Mouse (Mus musculus) frontal cortex, postnatal 25 days (tissue): ENCODE results near the gene Spo11.

Experiments used
- DNase-seq, 2 experiments: peaks; one replicate each; pipeline ENCODE4 v3.0.0; 2022; ENCODE audit warnings: low spot score in 2 of 2

Spo11 gene

DNA sequence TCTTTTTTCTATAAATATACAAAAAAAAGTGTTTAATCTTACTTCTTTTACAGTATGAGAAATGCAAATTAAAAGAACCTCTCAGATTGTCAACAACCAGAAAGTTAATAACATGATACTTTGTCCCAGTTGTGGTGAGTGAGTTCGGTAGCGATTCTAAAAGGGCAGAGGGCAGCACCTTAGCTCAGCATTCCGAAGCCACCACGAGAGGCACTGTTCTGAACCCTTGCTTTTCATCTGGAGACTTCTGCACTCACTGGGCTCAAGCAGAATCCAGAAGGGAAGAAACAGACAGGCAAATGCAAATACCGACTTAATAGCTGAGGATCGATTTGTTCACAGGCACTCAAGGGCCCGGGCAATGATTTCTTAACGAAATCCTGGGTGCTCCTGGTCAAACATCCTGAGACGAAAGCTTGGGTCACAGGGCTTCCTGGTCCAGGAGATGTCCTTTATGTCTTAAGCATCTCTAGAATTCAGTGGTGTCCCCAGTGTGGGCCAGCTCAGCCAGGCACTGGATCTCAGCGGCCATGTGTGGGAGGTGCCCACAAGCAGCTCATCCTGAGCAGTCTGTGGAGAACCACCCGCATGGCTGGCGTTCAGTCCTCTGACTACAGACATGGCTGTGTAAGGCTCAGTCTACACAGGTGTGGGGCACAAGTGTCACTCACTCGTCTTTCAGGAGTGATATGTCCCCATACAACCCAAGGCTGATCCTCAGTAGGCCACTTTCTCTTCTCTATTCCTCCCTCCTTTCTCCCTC is 18.3 kb upstream of the Spo11 start:
- DNase-seq: no peak

DNA sequence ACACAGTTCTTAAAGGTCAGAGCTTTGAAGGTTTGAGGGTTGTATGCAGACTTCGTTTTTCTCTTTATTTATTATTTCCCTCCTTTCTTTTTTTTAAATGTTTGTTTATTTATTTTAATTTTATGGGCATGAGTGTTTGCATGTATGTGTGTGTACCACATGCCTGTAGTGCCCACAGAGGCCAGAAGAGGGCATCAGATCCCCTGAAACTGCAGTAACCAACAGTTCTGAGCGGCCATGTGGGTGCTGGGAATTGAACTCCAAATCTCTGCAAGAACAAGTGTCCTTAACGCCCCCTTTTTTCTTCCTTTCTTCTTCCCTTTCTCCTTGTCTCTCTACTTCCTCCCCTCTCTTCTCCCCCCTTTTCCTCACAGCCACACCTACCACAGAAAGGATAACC is 17.1 kb upstream of the Spo11 start:
- no peak for DNase-seq

DNA sequence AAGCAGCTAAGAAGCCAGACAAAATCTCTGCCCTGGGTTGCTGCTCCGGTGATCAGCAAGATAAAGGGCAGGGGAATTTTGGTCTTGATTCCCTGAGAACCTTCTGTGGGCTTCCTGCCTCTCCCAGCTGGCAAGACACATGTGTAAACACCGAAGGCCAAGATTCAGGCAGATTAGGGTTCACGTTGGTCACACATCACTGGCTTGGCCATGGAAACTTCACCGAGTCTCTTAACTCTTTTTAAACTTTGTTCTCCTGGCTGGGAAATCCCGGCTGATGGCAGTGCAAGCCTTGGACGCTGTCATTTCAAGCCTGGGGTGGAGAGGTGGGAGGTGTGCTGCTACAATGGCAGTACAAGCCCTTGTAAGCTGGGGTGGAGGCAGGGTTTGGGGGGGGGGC is 16.3 kb upstream of the Spo11 start:
- no peak for DNase-seq

DNA sequence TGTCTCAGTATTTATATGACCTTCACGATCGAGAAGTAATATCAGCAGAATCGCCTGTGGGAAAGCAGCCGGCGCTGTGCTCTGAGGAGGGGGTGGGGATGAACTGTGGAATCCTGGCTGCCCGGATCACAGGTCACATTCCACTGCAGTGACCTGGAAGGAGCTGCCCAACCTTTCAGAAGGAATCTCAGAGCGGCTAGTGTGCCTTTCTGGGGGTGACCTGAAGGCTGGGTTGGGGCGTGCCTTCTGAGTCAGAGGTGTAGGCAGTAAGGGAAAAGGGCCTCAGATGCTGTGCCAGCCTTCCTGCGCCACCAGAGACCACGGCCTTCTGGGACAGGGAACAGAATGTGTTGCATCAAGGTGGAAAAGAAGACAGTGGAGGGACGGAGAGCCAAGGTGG is 12.3 kb upstream of the Spo11 start:
- no peak for DNase-seq

DNA sequence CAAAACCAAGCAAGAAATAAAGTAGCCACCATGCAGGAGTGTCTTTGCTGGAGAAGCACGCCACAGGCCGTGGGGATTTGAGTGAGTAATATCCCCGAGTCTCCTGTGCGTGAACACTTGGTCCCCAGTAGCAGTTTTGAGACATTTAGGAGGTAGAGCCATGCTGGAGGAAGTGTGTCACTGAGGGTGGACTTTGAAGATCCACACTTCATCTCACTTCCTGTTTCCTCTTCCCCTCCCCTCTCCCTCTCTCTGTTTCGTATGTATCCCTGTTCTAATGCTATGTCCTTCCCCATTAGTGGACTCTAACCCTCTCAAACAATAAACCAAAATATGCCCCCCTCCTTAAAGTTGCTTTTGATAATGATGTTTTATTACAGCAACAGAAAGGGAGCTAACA is 11.0 kb upstream of the Spo11 start:
- DNase-seq: no peak

DNA sequence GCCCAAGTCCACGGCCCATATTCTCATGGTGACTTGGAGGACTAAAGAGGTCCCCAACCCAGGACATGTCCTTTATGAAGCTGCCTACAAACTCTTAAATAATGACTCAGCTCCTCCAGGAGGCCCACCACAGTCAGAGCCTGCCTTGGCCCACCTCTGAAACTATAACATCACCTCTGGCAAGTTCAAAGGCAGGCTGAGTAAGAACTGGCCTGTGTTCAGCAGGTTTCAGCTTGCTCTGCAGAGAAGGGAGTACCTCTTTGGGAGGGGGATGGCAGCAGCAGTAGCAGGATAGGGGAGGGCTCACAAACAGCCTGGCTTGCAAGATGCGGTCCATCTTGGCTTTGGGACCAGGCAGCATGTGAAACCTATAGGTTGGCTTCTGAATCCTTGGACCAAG is 5.6 kb upstream of the Spo11 start:
- no peak for DNase-seq

DNA sequence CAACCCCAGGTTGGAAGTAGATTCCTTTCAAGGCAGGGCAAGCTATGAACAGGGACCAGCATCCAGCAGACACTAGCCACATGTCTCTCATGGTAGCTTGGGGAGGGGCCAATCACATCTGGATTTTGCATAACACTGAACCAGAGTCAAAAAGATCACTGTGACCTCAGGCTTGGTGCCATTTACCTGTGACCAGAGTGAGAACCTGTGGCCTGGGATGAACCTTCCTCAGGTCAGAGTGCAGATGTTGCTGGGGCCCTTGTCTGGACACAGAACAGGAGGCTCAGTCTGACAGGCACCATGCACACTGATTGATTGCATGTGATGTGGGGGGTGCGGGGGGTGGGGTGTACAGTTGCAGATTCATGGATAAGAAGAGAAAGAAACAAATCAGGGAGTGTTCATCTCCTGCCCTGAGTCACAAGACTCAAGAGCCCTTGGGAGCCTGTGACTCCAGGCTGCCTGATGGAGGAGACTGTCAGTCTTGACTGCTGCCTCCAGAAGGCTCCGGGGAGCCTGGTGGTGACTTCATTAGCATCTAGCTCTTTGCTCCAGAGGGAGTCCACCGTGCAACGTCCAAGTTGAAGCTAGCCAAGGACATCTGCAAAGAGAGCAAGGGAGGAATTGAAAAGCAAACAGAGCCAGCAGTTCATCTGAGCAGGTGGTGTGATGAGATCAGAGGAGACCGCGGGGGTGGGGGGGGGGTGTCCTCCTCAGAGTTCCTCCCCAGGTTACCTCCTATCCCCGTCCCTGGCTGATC is 3.5 kb upstream of the Spo11 start:
- DNase-seq: no peak

DNA sequence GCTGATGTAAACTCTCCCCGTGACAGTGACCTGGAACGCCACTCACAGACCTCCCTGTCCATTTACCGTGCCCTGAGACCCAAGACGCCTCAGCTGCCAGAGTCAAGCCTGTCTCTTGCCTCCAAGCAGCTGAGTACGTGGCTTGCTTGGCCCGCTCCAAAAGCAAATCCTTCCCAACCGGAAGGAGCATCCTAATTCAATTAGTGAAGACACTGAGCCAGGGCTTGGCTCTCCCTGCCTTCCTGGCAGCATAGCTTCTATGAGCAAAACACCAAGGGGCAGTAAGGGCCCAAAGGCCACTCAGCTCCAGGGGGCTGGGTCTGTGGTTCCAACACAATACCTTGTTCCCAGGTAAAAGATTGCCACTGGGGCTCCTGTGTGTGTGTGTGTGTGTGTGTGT is 2.8 kb upstream of the Spo11 start:
- no peak for DNase-seq

DNA sequence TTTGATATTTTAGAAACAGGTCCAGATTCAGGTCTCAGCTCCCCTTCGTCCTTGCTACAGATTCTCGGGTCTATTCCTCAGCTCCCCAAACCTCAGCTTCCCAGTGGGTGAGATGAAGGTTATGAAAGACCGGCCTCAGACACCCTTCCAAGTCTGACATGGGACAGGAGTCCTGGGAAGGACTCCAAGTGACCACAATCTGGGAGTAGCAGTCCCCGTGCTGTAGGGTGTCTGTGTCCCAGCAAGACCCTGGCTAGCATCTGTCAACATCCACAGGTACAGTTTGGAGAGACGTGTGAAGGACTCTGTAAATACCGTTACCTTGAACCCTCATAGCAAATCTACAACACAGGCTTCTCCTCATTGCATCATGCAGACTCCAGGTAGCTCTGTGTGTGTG is 2.3 kb upstream of the Spo11 start:
- DNase-seq: no peak

DNA sequence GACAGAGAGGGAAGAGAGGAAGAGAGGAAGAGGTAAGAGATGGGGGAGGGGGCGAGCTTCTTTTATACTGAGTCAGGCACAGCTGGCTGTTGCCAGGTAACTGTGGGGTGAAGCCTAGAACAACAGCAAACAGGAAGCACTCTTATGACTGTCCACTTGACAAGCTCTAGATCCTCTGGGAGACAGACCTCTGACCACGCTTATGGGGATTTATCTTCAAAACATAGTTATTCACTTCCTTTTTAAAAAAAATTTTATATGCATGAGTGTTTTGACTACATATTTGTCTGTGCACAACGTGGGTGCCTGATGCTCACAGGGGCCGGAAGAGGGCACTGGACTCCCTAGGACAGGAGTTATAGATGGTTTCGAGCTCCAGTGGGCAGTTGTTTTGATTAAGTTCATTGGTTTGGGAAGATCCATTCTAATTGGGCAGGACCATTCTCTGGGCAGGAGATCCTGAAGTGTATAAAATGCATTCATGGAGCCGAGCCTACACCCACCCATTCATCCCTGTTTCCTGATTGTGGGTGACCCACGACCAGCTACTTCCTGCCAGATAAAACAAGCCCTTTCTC is 750 bp upstream of the Spo11 start:
- no peak for DNase-seq

DNA sequence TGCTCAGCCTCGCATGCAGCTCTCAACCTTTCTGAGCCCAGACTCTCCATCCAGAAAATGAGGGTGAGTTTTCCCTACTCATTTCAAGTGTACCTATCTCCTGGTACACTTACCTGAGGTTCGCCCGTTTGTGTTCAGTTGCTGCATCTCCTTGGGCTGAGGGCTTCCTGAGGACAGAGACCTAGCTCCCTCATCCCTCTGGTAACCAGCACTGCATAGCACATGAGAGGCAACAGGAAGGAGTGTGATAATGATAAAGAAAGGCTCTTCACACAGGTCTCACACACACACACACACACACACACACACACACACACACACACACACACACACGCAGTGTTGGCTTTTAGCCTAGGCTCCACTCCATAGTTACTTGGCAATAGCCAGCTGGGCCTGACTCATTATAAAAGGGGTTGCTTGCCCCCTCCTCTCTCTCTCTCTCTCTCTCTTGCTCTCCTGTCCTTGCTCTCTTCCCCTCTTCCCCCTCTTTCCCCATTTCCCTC is 682 bp downstream of the Spo11 start:
- no peak for DNase-seq

DNA sequence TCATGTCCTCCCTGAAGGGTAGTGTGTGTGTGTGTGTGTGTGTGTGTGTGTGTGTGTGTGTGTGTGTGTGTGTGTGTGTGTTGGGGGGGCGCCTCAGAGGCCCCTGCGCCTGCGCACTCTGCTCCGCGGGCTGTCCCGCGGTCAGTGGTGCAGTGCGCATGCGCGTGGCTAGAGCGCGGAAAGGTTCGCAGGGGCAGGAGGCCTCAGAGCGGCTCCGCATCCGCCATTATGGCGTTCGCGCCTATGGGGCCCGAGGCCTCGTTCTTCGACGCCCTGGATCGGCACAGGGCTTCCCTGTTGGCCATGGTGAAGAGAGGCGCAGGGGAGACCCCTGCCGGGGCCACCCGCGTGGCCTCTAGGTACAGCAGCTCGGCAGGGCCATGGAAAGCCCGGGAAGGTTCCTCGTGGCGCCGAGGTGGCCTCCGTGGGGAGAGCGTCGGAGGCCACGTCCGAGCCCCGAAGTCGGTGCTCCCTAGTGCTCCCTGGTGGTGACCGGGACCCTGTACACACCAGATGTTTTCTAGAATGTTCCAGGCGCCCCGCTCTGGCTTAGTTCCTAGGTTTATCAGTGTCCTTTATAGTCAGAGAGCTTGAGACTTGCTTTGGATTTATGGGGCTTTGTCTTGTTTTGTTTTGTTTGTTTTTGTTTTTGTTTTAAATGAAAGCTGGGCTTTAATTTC is 2.3 kb downstream of the Spo11 start:
- no peak for DNase-seq

DNA sequence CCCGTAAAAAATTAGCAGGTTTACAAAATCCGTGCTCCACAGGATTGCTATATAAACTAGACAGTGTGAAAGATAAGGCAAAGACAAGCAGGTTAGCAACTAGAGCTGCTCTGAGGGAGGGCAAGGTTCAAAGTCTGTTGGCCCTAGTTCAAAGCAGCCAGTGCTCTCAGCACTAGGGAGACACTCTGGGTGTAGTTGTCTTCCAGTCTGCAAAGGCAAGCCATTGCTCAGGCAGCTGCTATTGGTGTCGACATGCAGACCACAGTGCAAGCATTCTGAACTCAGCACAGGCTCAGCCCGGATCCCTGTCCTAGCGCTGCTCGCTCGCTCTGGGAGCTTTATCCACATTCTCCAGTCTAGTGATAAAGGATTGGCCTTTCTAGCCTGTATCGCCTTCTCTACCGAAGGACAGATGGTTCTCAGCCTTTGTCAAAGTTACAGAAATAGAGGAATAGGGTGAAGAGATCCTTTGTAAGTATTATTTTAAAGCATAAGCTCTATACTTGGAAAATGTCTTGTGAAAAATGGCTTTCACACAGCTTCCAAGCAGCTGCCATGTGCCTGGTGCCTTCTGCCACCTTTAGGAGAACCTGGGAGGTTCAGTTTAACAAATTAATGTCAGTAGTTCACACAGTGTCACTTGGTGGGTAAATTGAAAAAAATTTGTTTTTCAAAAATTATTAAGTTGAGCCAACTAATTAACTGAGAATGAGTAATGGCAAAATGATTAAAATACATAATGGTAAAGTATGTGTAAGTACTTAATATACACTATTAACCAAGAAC is 5.5 kb downstream of the Spo11 start:
- no peak for DNase-seq

DNA sequence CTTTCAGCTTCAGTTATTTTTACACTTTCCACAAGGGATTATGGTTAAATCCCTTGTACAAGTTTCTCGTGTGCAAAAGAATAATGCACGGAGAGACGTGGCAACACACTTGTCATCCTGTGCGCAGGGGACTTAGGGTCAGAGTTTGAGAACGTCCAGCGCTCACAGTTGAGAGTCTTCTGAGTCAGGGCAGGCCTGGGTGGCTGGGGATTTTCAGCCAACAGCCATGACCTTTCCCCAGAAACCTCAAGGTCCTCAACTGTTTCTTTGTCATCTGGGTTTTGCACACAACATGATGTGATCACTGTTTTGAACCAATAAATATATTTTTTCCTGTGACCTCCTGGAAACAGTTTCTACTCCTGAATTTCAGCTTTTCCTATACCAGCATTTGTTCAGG is 12.7 kb downstream of the Spo11 start:
- no peak for DNase-seq

DNA sequence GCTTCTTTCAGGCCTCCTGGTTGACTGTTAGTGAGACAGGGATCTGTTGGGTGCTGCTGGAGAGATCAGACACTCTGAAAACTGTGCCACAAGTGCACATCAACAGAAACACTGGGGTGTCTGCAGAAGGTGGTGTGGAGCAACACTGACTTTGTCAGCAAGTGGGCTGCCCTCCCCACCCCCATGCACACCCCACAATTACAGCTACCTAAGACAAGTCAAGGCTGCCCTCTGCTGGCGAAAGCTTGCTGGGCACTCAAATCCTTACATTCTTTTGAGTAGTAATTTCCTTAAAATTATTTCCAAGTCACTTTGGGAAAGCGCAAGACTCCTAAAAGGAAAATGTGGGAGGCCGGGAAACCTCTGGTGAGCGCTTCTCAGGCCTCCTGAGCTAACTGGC is 18.7 kb downstream of the Spo11 start:
- peak; percentile 71 to 85 for DNase-seq

DNA sequence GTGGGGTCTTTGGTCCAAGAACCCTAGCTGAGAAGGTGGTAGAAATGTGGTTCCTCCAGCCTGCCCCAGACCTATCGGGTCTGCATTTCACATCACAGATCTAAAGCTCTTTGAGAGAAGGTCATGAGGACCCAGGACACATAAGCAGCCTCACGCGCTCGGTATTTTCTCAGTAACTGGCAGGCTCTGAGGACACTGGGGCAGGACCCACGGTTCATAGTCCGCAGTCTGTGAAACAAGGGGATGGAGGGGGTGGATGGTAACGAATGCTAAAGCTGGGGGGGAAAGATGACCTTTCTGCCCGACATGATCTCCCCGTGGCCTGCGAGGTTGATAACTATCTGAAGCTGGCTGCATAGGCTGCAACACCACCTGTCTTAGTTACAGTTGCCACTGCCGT is 20.2 kb downstream of the Spo11 start:
- no peak for DNase-seq

DNA sequence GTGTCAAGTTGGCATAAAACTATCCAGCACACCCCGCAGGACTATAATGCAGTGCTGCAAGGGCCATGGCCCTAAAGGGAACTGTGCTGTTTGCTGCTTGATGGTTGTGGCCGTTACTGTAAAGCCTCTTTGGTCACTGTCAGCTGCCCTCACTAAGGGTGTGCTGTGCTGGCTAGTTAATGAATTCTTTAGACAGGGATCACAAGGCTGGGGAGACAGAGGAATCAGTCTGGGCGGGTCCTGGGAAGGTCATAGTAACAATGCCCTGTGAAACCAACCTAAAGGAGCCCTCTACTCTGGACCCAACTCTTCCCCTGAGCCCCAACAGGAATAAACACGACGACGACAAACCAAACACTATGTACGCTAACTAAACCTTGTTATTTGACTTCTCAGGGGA is 21.0 kb downstream of the Spo11 start:
- no peak for DNase-seq

DNA sequence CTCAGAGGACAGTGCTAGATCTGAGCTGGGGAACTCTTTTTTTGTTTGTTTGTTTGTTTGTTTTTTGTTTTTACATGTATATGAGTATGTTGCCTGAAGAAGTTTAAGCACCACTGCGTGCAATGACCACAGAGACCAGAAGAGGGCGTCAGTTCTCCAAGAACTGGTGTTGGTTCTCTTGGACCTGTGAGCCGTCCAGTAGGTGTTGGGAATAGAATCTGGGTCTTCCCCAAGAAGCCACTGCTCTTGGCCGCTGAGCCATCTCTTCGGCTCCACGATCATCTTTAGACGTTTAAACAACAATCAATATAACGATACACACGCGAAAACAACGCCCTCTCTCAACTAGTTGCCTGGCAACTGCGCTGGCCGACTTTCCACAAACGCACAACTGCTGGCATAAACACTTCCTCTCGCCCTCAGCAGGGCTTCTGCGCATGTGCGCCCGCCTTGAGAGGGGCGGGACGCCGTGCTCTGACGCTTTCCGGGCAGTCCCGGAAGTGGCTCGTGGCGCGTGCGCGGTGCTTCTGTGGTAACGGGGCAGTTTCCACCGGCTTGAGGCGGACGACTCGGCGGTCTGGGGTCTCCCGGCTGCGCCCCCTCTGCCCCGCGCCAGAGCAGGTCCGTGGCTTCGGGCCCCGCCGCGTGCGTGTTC is 22.3 kb downstream of the Spo11 start, which contains the start of gene Rae1:
Gene Rae1 (plus strand): TSS at position 488 of the 655 bp plus-strand sequence.
- peak; percentile 96 to 98 for DNase-seq

DNA sequence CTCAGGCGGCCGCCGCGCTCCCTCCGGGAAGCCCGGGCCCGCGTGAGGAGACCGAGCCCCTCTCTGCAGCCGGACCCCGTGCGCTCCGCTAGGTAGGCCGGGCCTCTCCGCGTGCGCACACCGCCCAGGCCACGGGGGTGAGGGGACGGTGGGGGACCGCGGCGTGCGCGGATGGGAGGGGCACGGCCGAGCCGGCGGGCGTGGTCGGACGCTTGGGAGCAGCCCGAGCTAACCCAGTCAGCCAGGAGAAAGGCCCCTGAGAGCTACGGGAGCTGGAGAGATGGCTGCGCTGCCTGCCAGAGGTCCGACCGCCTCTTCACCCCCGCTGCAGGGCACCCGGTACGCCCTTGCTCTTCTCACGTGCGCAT is 22.8 kb downstream of the Spo11 start:
- DNase-seq: no peak

DNA sequence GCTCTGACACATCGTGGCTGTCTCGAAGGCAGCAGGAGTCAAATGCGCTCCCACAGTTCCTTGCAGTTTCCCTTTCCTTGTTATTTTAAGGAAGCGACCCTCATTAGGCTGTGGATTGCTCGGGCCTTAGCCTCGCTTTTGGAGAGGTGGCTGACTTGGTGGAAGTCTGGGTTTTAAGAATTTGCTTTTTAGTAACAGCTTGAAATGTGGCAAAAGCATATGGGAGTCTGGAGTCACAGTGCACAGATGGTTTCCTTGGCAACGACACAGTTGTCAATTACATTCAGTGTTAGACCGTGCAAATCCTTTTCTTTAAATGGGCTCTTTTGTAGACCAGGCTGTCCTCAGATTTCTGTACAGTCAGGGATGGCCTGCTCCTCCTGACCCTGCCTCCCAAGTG is 23.4 kb downstream of the Spo11 start:
- DNase-seq: no peak

DNA sequence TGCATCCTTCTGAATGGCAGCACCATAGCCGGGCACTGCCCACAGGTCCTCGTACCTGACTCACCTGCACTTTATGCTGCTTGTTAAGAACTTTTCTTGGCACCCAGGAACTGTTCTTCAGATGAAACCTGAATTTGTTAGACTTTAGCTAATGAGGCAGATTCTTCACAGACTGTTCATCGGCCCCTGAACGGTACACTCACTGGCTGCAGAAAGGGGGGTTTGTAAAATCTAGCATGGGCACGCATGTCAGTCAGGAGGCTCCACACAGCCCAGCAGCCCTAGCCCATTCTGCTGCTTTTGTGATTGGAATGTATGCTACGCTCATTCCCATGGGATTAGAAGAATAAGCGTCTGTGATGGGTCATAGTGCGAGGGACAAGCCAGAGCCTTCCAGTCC is 26.2 kb downstream of the Spo11 start:
- no peak for DNase-seq
